Mouse (Mus musculus) right cerebral cortex, postnatal 25 days (tissue): ENCODE measurements at regions not wholly inside any gene's neighbourhood (a gene's known extent, or its start where the extent isn't known, plus 50 kb on each side); places are given as distances from the start of the nearest gene placed in this dataset.
"Not testable (repeated sequence)": the region's sequence is repeated elsewhere in the genome, so short reads cannot be mapped to it uniquely, and the experiment has no call there.

ENCODE experiments used
- DNase-seq: peaks from one replicate; pipeline ENCODE4 v3.0.0; 2022

GRCm38 (mm10) chr6:31810602-31811512 is 239.2 kb upstream of the 1700012A03Rik start:
- no peak for DNase-seq

GRCm38 (mm10) chr6:31804468-31804867 is 240.7 kb upstream of the Podxl start:
- not testable (repeated sequence) for DNase-seq

DNA sequence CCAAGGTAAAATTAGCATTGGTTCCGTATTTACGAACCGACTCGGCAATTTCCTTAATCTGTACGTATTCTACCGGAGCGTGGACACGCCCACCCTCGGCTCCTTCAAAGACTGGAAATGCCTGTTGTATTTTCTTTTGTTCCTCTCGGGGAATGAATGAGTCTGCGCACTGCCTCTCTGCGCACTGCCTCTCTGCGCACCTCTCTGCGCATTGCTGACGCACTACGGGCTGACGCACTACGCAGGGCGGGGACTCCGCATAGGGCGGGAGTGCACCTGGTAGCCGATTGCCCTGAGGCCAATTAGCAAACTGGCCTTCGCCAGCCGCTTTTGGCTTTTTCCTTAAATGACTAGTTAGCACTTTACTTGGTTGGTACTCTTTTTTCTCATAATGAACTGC is 239.4 kb upstream of the Podxl start:
- DNase-seq, result peak; percentile 39

DNA sequence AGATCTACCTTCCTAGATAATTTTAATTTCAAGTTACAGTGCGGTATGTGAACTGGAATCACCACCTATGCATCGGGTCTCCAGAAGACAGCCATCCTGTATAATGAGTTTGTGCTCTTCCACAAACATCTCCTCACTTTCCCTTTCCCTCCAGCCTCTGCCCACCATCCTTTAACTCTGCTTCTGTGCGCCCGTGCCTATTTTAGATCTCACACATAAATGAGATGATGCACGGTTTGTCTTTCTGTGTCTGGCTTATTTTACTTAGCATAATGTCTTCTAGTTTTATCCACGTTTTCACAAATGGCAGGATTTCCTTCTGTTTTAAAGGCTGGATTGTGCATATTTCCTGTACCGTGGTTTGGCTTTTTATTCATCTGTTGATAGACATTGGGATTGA is 227.8 kb upstream of the Podxl start:
- no peak for DNase-seq

DNA sequence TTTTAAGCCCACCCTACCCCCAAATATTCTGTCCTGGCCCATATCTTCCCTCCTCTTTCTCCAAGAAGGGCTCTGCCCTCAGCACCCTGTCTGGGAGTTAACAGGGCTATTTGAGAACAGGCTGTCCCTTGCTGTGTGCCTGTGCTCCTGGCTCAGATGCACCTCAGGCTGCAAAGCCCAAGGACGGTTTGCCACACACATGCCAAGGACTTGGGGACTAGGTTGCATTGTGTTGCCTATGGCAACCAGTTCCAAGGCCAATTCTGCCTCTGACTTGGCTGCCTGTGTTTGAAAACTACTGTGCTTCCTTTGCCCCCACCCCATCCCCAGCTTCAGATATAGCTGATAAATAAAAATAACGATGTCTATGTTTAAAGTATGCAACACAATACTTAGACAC is 227.1 kb upstream of the Podxl start:
- no peak for DNase-seq

GRCm38 (mm10) chr6:31776841-31777240 is 213.1 kb upstream of the Podxl start:
- no peak for DNase-seq

DNA sequence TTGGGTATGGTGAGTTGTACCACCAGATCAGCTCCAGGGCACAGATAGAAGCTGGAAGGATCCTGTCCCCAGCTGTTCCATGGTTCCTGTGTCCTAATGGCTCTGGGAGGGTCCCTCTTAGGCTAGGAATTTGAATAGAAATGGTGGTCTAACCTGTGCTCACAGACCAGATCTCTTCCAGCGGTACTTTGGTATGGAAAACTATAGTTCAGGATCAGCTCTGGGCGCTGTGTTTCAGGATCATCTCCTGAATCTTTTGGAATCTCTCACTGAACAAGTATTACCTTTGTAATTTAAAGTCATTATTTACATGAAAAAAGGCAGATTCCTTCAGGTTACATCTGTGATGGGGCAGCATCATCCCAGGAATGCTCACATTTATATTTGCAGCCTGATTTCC is 208.1 kb upstream of the Podxl start:
- DNase-seq, result no peak

GRCm38 (mm10) chr6:31745589-31745988 is 181.8 kb upstream of the Podxl start:
- DNase-seq, result no peak

GRCm38 (mm10) chr6:31731391-31731790 is 167.6 kb upstream of the Podxl start:
- DNase-seq, result no peak

DNA sequence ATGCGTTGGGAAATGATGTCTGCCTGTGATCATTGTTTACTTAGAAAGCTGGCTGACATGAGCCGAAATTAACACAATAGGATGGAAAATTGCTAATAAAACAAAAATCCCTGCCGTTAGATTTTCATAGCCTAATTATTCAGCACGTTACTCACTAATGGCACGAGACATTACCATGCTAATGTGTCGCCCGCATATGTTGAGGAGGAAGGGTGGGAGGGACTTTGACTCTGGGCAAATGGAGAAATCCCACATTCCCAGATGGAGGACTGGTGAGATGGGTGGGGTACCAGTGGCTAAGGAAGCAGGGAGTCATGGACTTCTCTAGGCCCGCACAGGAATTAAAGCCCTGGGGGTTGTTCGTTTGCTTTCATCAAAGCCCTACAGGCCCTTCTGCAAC is 155.8 kb upstream of the Podxl start:
- no peak for DNase-seq

DNA sequence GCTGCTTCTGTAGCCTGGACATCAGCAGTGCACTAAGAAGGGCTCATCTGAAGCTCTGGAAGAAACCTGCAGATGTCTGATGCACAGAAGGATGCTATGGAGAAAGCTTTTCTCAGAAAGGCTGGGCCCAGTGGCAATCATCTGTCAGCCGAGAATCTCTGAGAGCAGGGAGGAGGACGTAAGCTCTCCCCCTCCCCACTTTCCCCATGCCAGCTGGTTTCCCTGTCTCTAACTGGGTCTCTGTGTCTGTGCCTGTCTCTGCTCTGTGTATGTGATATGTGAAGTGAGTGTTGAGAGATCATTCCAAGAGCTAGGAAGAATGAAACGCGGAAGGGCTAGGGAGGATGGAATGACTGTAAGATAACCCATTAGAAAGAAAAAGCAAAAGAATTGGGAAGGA is 155.1 kb upstream of the Podxl start:
- DNase-seq, result no peak

DNA sequence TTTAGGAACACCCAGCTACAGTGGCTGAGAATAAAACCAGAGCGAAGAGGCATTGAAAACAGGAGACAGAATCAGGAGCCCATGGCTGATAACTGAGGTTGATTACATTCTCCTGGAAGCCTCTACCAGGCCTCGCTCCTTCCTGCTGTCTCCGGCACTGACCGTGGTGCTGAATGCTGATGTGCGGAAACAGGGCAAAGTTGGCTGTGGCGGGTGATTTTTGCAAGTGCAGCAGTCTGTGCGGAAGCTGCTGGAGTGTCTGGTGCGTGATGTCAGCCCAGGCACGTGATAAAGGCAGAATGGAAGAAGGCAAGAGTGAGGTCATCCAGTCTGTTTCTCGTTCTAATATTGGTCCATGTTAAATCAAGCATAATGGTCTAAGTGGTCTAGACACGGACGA is 153.8 kb upstream of the Podxl start:
- DNase-seq, result no peak

GRCm38 (mm10) chr6:31707256-31707655 is 143.5 kb upstream of the Podxl start:
- no peak for DNase-seq

- no peak for DNase-seq
These were observed 140.4 kb upstream of the Podxl start for GRCm38 (mm10) chr6:31704191-31704590.

DNA sequence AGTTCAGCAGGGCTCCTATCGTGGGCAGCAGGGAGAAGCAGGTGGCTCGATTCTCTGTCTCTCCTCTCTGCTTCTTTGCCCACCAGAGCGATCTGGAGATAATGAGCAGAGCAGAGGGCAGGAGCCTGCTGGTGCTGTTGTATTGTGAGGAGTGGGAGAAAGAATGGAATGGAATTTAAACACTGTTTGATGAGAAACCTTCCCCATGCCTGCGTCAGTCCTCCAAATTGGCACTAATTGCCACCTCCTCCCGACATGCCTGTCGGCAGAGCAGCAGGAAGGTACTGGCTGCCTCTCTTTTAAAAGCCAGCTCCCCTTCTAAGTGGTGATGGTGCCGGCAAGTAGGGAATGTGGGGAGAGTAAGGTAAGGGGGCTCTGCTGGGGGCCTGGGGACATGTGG is 139.2 kb upstream of the Podxl start:
- DNase-seq, result no peak

DNA sequence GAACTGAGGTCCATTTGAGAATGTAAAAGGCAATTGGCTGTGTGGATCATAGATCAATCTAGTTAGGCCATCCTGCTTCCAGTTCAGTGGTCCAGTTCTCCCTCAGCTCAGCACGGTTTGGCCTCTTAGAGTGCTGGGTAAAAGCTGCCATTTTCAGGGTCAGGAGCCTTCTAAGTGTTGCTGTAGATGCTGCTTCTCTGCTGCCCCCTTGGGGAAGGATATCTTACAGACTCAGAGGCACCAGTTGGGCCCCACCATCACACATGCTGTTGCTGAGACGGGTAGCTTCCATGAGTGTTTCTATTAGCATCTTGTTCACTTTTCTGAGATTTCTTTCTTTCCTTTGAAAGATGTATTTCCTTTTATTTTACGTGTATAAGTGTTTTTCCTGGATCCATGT is 132.1 kb upstream of the Podxl start:
- DNase-seq, result no peak

GRCm38 (mm10) chr6:31693047-31693446 is 129.3 kb upstream of the Podxl start:
- DNase-seq, result no peak

- DNase-seq, result no peak
These were observed 128.2 kb upstream of the Podxl start for GRCm38 (mm10) chr6:31692024-31692423.

- no peak for DNase-seq
These were observed 116.3 kb upstream of the Podxl start for GRCm38 (mm10) chr6:31680101-31680500.

DNA sequence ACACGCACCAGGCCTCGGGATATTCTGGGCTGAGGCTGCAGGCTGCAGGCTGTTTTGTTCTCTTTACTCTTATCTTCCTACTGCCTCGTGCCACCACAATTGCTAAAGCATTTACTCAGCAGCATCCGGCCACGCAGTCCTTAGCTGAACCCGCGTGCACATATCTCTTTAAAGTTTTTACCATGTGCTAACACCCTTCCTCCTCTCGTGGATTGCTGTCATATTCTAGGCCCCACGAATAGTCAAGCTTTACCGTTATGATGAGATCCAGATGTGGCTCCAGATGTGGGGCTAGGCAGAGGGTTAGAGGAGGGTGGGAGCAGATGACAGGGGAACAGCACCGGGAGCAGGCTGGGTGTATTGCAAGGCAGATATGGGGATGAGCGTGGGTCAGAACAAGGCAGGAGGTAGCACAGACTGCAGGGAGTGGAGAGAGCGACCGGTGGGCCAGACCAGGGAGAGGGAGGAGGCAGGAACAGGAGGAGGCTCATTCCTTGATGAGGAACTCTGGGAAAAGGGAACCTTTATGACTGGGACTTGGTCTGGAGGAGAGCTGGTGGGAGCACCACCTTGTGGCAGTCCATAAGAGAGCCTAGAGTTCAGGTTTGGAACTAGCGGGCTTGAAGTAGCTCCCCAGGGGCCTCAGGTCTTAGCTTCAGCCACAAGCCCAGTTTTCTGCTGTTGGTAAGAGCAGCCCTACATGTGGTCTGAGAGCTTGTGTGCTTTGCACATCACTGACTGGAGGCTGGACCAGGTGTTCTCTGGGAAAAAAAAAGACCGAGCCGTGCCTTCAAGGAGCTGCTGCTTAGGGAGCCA is 102.1 kb upstream of the Podxl start:
- peak; percentile 42 for DNase-seq

DNA sequence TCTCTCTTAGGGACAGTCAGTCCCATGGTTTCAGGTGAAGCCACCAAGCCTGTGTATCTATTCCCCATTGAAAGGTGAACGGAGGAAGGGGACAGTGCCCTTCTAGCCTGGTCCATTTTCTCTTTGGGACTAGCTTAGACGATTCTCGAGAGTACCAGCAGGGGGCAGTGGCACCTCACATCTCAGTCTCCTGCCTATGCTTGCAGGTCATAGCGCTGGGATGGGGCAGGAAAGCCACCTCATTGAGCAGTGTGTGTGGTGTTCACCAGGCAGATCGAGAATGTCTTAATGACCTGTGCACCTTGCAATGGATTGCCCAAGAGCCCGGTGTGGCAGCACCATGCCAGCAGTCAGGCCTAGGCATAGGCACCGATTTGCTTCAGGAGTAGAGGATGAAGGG is 100.7 kb upstream of the Podxl start:
- peak; percentile 70 for DNase-seq

GRCm38 (mm10) chr6:31660778-31661177 is 97.0 kb upstream of the Podxl start:
- DNase-seq, result peak; percentile 69

DNA sequence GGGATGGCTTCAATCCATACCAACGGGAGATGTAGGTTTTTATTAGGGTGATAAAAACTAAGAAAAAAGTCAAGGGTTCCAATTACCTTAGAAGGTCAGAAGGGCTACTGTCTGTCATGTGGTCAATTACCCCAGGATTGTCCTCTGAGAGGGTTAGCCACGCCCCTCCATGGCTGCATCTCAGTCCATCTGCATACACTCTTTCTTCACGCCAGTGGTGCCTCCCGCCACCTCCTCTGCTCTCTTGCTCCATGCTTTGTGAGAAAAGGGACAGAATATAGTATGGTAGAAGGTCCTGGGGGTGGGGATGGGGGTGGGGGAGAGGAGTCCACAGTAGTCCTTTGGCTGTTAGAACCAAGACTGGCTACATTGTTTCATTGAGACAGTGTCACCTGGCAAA is 96.1 kb upstream of the Podxl start:
- DNase-seq, result no peak
